Mouse (Mus musculus) gastrocnemius, postnatal 10 days (tissue): ENCODE data around the gene Tpi1. TPM values are rescaled to one million over a fixed set of nuclear protein-coding genes. Genes with fewer than 3 reads are reported as not detected.

Experiments used
- DNase-seq: peaks from one replicate; pipeline ENCODE4 v3.0.0; 2021; ENCODE audit warnings: mixed read lengths
- total RNA-seq, 2 experiments: library from RNA; stranded (reverse); gene quantifications; 2 replicates each; pipeline ENCODE4 v1.2.3; 2021

The Tpi1 gene
- total RNA-seq, 2 experiments from 2014 or later, result 2,520 to 2,805 TPM

DNA sequence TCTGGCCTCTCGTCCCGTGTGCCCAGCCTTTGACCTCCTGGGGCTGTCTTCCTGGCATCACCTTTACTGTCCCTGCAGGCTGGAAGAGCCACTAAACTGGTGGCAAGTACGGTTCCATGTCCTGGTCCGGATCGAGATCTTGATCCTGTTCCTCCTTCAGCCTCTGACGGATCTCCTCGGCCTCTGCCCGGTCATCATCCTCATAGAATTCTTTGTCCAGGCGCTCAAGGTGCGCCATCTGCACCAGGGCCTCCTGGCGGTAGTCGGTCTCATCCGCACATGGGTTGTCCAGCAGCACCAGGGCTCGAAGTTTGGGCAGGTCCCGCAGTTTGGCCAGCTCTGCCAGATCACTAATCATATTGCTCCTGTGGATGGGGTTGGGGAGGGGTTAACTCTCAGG, 43.6 kb downstream of the Tpi1 start:
- DNase-seq, result no peak

DNA sequence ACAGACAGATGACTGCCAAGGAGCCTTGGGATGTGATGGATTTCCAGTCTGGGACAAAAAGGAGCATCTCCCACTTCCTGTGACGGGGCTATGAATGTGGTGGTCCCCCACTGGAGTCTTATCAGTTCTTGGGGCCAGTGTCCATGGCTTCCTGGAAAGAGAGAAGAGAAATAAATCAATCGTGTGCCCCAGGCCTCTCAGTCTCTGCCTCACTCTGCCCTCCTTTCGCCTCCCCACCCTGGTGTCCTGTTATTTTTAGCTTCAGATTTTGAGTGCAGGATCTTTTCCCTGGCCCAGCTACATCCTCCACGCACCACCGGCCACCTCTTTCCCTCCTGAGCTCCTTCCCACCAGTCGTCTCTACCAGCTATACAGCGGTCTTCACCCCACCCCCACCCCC, 44.1 kb downstream of the Tpi1 start:
- no peak for DNase-seq

DNA sequence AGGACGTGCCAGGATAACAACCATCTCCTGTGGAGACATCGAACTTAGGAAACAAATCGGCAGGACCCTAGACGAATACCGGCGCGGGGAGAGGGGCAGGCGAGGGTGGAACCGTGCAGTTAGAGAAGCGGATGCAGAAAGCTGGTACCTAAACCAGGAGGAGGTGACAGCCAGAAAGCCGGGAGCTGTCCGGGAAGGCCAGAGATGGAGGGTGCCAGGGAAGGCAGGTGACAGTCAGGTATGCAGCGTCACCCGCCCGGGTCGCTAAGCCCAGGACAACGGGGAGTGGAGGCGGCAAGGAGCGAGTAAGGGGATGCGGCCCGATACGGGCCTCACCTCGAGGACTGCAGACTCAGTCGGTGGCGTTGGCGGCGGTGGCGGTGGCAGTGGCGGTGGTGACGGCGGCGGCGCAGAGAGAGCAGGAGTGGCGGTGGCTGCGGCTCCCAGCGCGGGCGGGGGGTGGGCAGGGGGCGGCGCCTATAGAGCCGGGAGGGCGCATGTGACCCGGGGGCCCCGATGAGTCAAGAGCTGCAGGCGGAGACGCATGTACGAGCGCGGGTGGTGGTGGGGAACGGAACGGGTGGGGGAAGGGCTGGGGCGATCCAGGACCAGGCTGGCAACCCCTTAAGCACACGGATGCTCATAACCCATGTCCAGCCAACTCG, 44.9 kb downstream of the Tpi1 start, which contains the start of gene Eno2:
Eno2 (minus strand) TSS at position 573 of the 665 bp plus-strand sequence.
- DNase-seq, result peak; percentile 57

DNA sequence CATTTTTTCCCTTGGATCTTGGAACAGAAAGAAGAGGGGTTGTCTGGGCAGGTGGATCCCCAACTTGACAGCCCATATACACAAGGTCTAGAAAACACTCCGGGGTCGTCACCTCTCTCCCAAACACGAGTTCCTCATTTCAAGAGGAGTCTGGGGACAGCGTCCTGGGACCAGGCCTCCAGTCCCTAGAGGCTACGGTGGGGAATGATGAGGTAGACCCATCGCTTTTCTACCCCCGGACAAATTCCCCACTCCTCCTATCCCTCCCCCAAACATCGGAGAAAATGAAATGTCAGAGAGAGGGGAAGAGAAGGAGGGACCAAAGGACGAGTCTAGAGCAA, 45.4 kb downstream of the Tpi1 start:
- DNase-seq, result no peak

- DNase-seq, result peak; percentile 14
Measured at GRCm38 (mm10) chr6:124767920-124768703, 46.0 kb downstream of the Tpi1 start.

DNA sequence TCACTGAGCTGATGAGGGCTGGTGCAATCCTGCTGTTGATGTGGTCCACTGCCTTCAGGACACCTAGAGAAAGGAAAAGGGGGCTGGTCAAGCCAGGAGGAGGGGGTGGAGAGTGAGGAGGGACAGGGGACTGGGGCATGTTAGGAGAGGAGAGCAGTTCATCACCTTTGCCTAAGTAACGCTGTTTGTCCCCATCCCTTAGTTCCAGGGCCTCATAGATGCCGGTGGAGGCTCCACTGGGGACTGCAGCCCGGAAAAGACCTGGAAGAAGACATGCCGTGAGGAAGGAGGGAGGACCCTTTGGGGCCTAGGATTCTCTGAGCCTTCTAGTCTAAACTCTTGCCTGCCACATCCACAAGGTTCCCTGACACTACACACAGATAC, 46.6 kb downstream of the Tpi1 start:
- DNase-seq, result no peak

GRCm38 (mm10) chr6:124765951-124766350, 48.1 kb downstream of the Tpi1 start:
- no peak for DNase-seq

Other genes starting within 250 kb of the Tpi1 start
- gene C1rb, start 244.0 kb downstream of the Tpi1 start, total RNA-seq, result 1 to 10 TPM; 1.9 to 2.0 TPM
- gene C1s2, start 178.2 kb downstream of the Tpi1 start, total RNA-seq, result 1 to 10 TPM in 1 of 2 experiments, under 1 TPM in 1; 0.68 to 1.1 TPM
- 10 to 100 TPM; 28.2 to 41.3 TPM for gene Lpcat3, start 151.3 kb downstream of the Tpi1 start, total RNA-seq
- 10 to 100 TPM; 61.0 to 62.5 TPM for gene Emg1, start 102.1 kb downstream of the Tpi1 start, total RNA-seq
- 100 to 1,000 TPM; 205 to 206 TPM for gene Phb2, start 102.0 kb downstream of the Tpi1 start, total RNA-seq
- gene Ptpn6, start 75.6 kb downstream of the Tpi1 start, total RNA-seq, result 1 to 10 TPM; 1.8 to 3.8 TPM
- gene Grcc10, start 72.9 kb downstream of the Tpi1 start, total RNA-seq, result 100 to 1,000 TPM; 213 to 226 TPM
- not detected for gene Gm45234, start 58.3 kb downstream of the Tpi1 start, total RNA-seq
- gene Atn1, start 57.8 kb downstream of the Tpi1 start, total RNA-seq, result 10 to 100 TPM; 37.6 to 46.7 TPM
- gene Eno2, start 44.6 kb downstream of the Tpi1 start, total RNA-seq, result 1 to 10 TPM; 2.9 to 6.5 TPM
- not detected for gene Lrrc23, start 34.6 kb downstream of the Tpi1 start, total RNA-seq
- gene Spsb2, start 5.6 kb downstream of the Tpi1 start, total RNA-seq, result 1 to 10 TPM; 3.5 to 6.5 TPM
- gene Usp5, start 15.2 kb upstream of the Tpi1 start, total RNA-seq, result 10 to 100 TPM; 66.2 to 66.4 TPM
- 10 to 100 TPM; 13.5 to 14.3 TPM for gene Cdca3, start 15.3 kb upstream of the Tpi1 start, total RNA-seq
- 1 to 10 TPM; 8.4 to 9.4 TPM for gene Gnb3, start 26.0 kb upstream of the Tpi1 start, total RNA-seq
- 10 to 100 TPM; 33.3 to 41.5 TPM for gene P3h3, start 43.5 kb upstream of the Tpi1 start, total RNA-seq
- gene Gpr162, start 49.7 kb upstream of the Tpi1 start, total RNA-seq, result 1 to 10 TPM in 1 of 2 experiments, under 1 TPM in 1; 0.38 to 1.1 TPM
- gene Cd4, start 73.9 kb upstream of the Tpi1 start, total RNA-seq, result 1 to 10 TPM in 1 of 2 experiments, under 1 TPM in 1; 0.61 to 2.1 TPM
- under 1 TPM; 0.56 to 0.68 TPM for gene Lag3, start 97.4 kb upstream of the Tpi1 start, total RNA-seq
- gene Ptms, start 105.8 kb upstream of the Tpi1 start, total RNA-seq, result 100 to 1,000 TPM; 273 to 298 TPM
- gene Mlf2, start 117.1 kb upstream of the Tpi1 start, total RNA-seq, result 100 to 1,000 TPM; 252 to 255 TPM
- gene Cops7a, start 151.2 kb upstream of the Tpi1 start, total RNA-seq, result 100 to 1,000 TPM in 1 of 2 experiments, 10 to 100 TPM in 1; 99.9 to 105 TPM
- under 1 TPM; 0.61 TPM for gene Pianp, start 182.4 kb upstream of the Tpi1 start, total RNA-seq
- 10 to 100 TPM; 21.9 to 27.4 TPM for gene Zfp384, start 194.8 kb upstream of the Tpi1 start, total RNA-seq
- gene Ing4, start 225.5 kb upstream of the Tpi1 start, total RNA-seq, result 10 to 100 TPM; 33.4 to 42.7 TPM
- 1 to 10 TPM; 2.7 to 4.7 TPM for gene Acrbp, start 235.4 kb upstream of the Tpi1 start, total RNA-seq